Mouse (Mus musculus): ENCODE measurements around the gene Lrba.

Gene Lrba

GRCm38 (mm10) chr3:86500586-86500985 lies 276.1 kb downstream of the Lrba start:
- no peak for DNase-seq (ENCODE audit: low spot score in 2 of 2)

- no peak for DNase-seq (ENCODE audit: low spot score in 2 of 2)
Observed at GRCm38 (mm10) chr3:86518506-86519109, 294.1 kb downstream of the Lrba start.

- DNase-seq (ENCODE audit: low spot score in 2 of 2): no peak
Observed at GRCm38 (mm10) chr3:86522880-86523505, 298.5 kb downstream of the Lrba start.

- DNase-seq (ENCODE audit: low spot score in 2 of 2): no peak
Observed at GRCm38 (mm10) chr3:86531531-86532269, 307.2 kb downstream of the Lrba start.

GRCm38 (mm10) chr3:86536751-86537150 lies 312.3 kb downstream of the Lrba start:
- no peak for DNase-seq (ENCODE audit: low spot score in 2 of 2)

GRCm38 (mm10) chr3:86538645-86539554 lies 314.4 kb downstream of the Lrba start:
- DNase-seq (ENCODE audit: low spot score in 2 of 2): no peak

GRCm38 (mm10) chr3:86539555-86540168 lies 315.2 kb downstream of the Lrba start:
- no peak for DNase-seq (ENCODE audit: low spot score in 2 of 2)

- DNase-seq (ENCODE audit: low spot score in 2 of 2): no peak
Observed at GRCm38 (mm10) chr3:86541074-86541614, 316.7 kb downstream of the Lrba start.

- no peak for DNase-seq (ENCODE audit: low spot score in 2 of 2)
Observed at GRCm38 (mm10) chr3:86541863-86542397, 317.4 kb downstream of the Lrba start.

- no peak for DNase-seq (ENCODE audit: low spot score in 2 of 2)
Observed at GRCm38 (mm10) chr3:86544785-86545184, 320.3 kb downstream of the Lrba start.

- DNase-seq (ENCODE audit: low spot score in 2 of 2): no peak
Observed at GRCm38 (mm10) chr3:86545945-86546344, 321.5 kb downstream of the Lrba start.

- peak in 1 of 2 experiments; percentile 31 for DNase-seq (ENCODE audit: low spot score in 2 of 2)
Observed at GRCm38 (mm10) chr3:86546471-86547250, 322.2 kb downstream of the Lrba start.

GRCm38 (mm10) chr3:86547251-86547791 lies 322.8 kb downstream of the Lrba start:
- no peak for DNase-seq (ENCODE audit: low spot score in 2 of 2)

- no peak for DNase-seq (ENCODE audit: low spot score in 2 of 2)
Observed at GRCm38 (mm10) chr3:86548091-86549015, 323.9 kb downstream of the Lrba start, which contains the start of gene Mab21l2. Mab21l2 (minus strand) TSS chr3:86548629.

GRCm38 (mm10) chr3:86550301-86551010 lies 326.0 kb downstream of the Lrba start:
- no peak for DNase-seq (ENCODE audit: low spot score in 2 of 2)

GRCm38 (mm10) chr3:86551011-86551728 lies 326.7 kb downstream of the Lrba start:
- no peak for DNase-seq (ENCODE audit: low spot score in 2 of 2)

GRCm38 (mm10) chr3:86552170-86552569 lies 327.7 kb downstream of the Lrba start:
- DNase-seq (ENCODE audit: low spot score in 2 of 2): no peak
